Mouse (Mus musculus): ENCODE results near the gene Nkd2. TPM values are rescaled to one million over a fixed set of nuclear protein-coding genes. Genes with fewer than 3 reads are reported as not detected.

Gene Nkd2
- polyA plus RNA-seq, 1 experiment: 5.7 TPM

GRCm38 (mm10) chr13:73818921-73819320 lies 28.5 kb downstream of the Nkd2 start:
- no peak for DNase-seq (ENCODE audit: extremely low spot score in 1 of 2, low spot score in 1 of 2)

DNA sequence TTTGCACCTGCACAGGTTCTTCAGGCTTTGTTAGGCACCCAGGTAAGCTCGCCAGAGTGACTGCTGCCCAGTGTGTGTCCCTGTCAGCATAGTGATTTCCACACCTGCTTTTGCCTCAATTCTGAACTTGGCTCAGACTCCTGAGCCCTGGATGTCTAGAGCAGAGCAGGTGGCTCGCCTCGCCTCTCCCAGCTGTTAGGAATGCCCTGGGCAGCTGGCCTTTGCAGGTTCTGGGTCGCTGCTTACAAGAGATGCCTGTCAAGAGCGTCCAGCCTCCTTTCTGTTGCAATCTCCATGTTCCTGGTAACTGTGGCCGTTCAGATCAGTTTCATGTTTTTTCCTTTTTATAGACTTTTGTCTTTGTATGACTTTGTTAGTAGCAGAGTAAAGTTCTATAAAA lies 31.1 kb downstream of the Nkd2 start:
- DNase-seq (ENCODE audit: extremely low spot score in 1 of 2, low spot score in 1 of 2): no peak

DNA sequence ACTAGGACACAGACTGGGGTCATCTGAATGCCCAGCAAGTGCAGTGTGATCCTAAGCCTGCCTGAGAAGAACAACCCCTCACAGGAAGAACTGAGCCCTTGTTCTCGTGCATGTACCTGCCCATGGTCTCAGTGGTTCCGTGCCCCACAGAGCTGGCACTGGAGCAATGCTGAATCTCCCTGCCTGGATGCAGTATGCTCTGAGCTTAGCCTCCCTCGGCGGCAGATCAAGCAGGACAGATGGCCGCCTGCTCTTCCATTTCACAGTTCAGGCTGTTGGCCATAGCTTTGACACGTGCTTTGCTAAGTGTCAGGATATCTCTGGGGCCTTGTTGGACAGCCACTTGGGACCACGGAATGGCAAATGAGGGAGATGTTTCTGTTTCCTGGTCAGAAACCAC lies 33.2 kb downstream of the Nkd2 start:
- DNase-seq (ENCODE audit: extremely low spot score in 1 of 2, low spot score in 1 of 2): no peak

DNA sequence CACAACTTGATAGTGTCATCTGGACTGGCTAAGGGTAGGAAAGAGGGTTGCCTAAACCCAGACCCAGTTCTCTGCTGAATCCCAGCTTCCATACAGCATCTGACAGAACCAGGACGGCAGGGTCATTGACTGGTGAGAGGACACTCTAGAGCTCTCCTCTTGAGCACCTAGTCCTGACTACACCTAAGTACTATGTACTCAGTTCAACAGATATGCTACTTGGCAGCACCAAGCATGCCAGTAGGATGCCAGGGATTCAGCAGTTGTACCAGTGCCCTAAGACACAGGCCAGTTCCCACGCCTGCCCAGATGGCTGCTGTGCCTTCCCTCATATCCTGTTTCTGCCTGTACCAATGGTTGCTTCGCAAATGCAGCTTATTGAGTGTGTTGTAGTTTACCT lies 34.5 kb downstream of the Nkd2 start:
- no peak for DNase-seq (ENCODE audit: extremely low spot score in 1 of 2, low spot score in 1 of 2)

GRCm38 (mm10) chr13:73804914-73805313 lies 42.5 kb downstream of the Nkd2 start:
- DNase-seq (ENCODE audit: extremely low spot score in 1 of 2, low spot score in 1 of 2): no peak

DNA sequence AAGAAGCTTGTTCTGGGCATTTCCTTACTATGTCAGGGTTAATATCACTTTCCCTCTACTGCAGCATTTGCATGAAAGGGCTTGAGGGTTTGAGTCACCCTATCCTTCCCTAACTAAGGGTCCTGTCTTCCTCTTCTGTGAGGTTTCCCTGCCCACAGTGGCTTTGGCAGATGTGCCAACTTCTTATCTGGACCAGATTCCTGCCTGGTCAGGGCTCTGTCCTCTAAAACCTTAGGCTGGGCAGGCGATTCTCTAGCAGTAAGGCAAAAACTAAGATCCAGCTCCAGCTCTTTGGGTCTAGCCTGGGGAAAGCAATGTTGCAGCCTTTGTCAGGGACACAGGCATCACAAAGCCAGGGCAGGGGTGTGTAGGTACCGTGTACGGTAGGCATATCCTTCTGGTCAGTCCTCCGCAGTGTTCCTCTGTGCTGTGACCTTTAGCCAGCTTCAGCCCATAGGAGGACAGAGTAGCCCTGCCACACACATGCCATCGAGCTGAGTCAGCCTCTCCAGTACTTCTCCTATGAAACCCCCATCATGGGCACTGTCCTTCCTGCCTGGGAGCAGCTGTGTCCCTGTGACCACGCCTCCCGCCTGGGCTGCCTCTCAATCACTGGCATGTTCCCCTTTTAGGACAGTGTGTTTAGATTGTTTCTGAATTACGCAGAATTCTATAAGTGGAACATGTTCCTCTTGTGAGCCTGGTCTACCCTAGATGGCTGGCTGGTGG lies 43.8 kb downstream of the Nkd2 start:
- peak; percentile 4 to 7 for DNase-seq (ENCODE audit: extremely low spot score in 1 of 2, low spot score in 1 of 2)

DNA sequence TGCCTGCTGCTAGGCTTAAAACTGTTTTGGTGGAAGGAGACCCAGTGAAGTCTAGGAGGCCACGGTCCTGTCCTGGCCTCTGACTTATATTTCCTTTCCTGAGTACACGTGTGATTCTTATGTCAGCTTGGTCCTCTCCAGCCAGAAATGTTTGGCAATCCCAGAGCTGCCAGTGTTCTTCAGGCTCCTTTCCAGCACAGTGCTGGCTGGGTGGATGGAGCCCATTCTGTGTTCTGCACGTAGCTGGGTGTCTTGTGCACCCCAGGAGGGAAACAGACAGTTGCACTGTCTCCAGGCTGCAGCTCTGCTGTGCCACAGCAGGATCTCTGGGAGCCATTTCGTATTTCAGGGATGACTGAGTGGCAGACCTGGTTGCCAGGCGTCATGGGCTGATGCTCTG lies 48.3 kb downstream of the Nkd2 start:
- DNase-seq (ENCODE audit: extremely low spot score in 1 of 2, low spot score in 1 of 2): no peak

DNA sequence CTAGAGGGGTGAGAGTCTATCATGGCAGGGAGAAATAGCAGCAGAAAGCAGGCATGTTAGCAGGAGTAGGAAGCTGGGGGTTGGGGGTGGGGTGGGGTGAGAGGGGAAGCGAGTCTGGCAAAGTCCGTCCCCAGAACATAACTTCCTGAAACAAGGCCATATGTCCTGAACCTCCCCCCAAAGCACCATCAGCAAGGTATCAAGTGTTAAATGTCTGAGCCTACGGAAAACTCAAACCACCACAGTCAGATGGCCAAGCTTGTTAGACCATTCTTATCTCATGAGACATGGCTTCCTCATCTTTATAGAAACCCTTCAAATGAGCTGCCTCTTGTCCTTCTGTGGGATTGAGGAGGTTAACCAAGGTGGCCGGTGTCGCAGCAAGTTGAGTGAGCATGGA lies 54.3 kb downstream of the Nkd2 start:
- DNase-seq (ENCODE audit: extremely low spot score in 1 of 2, low spot score in 1 of 2): no peak

GRCm38 (mm10) chr13:73792176-73792575 lies 55.3 kb downstream of the Nkd2 start:
- DNase-seq (ENCODE audit: extremely low spot score in 1 of 2, low spot score in 1 of 2): no peak

GRCm38 (mm10) chr13:73782486-73782885 lies 64.9 kb downstream of the Nkd2 start:
- DNase-seq (ENCODE audit: extremely low spot score in 1 of 2, low spot score in 1 of 2): no peak

GRCm38 (mm10) chr13:73777578-73777977 lies 69.9 kb downstream of the Nkd2 start:
- no peak for DNase-seq (ENCODE audit: extremely low spot score in 1 of 2, low spot score in 1 of 2)

- no peak for DNase-seq (ENCODE audit: extremely low spot score in 1 of 2, low spot score in 1 of 2)
These were observed 71.6 kb downstream of the Nkd2 start for GRCm38 (mm10) chr13:73775786-73776185.

GRCm38 (mm10) chr13:73773519-73774205 lies 73.8 kb downstream of the Nkd2 start:
- DNase-seq (ENCODE audit: extremely low spot score in 1 of 2, low spot score in 1 of 2): no peak

GRCm38 (mm10) chr13:73772655-73773054 lies 74.8 kb downstream of the Nkd2 start:
- no peak for DNase-seq (ENCODE audit: extremely low spot score in 1 of 2, low spot score in 1 of 2)

- DNase-seq (ENCODE audit: extremely low spot score in 1 of 2, low spot score in 1 of 2): no peak
These were observed 76.3 kb downstream of the Nkd2 start for GRCm38 (mm10) chr13:73771131-73771530.

DNA sequence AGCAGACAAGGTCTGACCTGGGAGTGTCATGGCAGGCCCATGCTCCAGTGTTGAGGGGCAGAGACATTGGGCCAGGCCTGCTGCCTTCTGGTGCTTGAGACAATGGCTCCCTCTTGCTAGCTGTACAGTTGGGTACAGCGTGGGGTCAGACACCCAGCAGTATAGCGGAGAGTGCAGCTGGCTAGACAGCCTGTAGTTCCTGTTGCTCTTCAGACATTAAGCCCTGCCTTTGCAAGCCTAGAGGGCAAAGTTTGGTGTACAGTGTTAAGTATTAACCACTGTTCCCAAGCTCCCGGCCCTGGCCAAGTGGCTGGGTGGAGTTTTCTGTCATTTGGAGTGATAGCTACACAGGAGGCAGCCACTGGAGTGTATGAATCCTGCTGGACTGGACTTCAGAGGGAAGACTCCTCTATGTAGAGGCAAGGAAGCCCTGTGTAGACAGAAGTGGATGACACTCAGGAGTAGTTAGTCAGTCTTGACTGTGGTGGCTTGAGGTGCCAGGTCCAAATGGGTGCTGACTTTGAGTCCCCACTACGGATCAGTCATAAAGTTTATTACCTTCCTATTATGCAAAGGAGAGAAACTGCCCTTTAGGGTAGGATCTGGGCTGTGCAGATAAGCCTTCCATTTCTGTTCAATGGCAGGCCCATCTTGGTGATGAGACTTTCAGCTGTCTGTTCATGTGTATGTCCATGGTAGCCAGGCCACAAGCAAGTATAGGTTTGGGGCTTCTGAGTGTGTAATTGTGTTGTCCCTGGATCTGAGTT lies 77.3 kb downstream of the Nkd2 start:
- no peak for DNase-seq (ENCODE audit: extremely low spot score in 1 of 2, low spot score in 1 of 2)

Other genes starting within 250 kb of the Nkd2 start
- gene Clptm1l, start 243.6 kb downstream of the Nkd2 start, polyA plus RNA-seq (2012; rRNA removed): 128 and 135 TPM in 2 replicates
- 1.3 and 3.4 TPM in 2 replicates for gene Tert, start 220.7 kb downstream of the Nkd2 start, polyA plus RNA-seq (2012; rRNA removed)
- 0.04 TPM in 1 of 2 replicates, not detected in the other for gene Slc6a18, start 169.6 kb downstream of the Nkd2 start, polyA plus RNA-seq (2012; rRNA removed)
- 0.18 and 0.32 TPM in 2 replicates for gene Slc6a19, start 142.8 kb downstream of the Nkd2 start, polyA plus RNA-seq (2012; rRNA removed)
- gene Slc12a7, start 114.5 kb downstream of the Nkd2 start, polyA plus RNA-seq (2012; rRNA removed): 6.4 and 6.7 TPM in 2 replicates
- 0.84 and 1.2 TPM in 2 replicates for gene Trip13, start 90.2 kb upstream of the Nkd2 start, polyA plus RNA-seq (2012; rRNA removed)
- gene Brd9, start 90.2 kb upstream of the Nkd2 start, polyA plus RNA-seq (2012; rRNA removed): 114 and 124 TPM in 2 replicates
- gene Zdhhc11, start 116.2 kb upstream of the Nkd2 start, polyA plus RNA-seq (2012; rRNA removed): not detected in 2 replicates
- gene Tppp, start 161.8 kb upstream of the Nkd2 start, polyA plus RNA-seq (2012; rRNA removed): 236 and 238 TPM in 2 replicates
- gene Cep72, start 214.7 kb upstream of the Nkd2 start, polyA plus RNA-seq (2012; rRNA removed): 1.6 and 1.9 TPM in 2 replicates

Data from frontal cortex, adult 2 months (tissue).